Mouse (Mus musculus): Measurements from ENCODE around the gene Ccn1.

GRCm38 (mm10) chr3:145623047-145623446, 26.7 kb downstream of the Ccn1 start:
- TF ChIP-seq CTCF (IDR thresholded peaks at IDR 0.05; ENCODE audit: extremely low read depth, insufficient read length, insufficient replicate concordance, low read depth, low read length): no peak
- no peak for TF ChIP-seq POLR2A (IDR thresholded peaks at IDR 0.05; ENCODE audit: low read depth, low read length)

All from small intestine, adult 2 months (tissue).